9 mouse cellular contexts compared by ENCODE assay signal in genomic region chr2:118536553-118536952, GRCm38 (mm10). TPM values are rescaled to one million over a fixed set of nuclear protein-coding genes. Genes with fewer than 3 reads are reported as not detected.
DNase-seq lines count a peak whose midpoint lies in the region; ATAC-seq and TF ChIP-seq lines count a peak whose summit lies in the region.
"Had no signal": no experiment of that assay in that cellular context is flagged by ENCODE, and none has a peak within 500 bp of the region (broad histone marks: within the 10 kb centered on the region; RNA-seq: fewer than 3 reads in every experiment).

No protein-coding gene starts in this region.

- H3K27me3 ChIP-seq in neural tube, embryonic 15.5 days (replicated peaks): no peaks in the 10 kb centered on the region

- H3K4me3 ChIP-seq in embryonic fibroblast, embryonic 13.5 days (ENCODE audit: insufficient read depth, low read length): no peak overlapping the region
- no peak overlapping the region for H3K4me3 ChIP-seq in neural tube, embryonic 15.5 days (replicated peaks)

- no peak for TF ChIP-seq CTCF in embryonic fibroblast, embryonic 13.5 days (IDR thresholded peaks at IDR 0.05; ENCODE audit: borderline replicate concordance, insufficient read depth, low read length)

- WGBS in neural tube, embryonic 15.5 days: 56% methylated on average over 8 of the region's 8 CpGs

- H3K9ac ChIP-seq in neural tube, embryonic 15.5 days (replicated peaks): no peak overlapping the region

- H3K27ac ChIP-seq in embryonic fibroblast, embryonic 13.5 days (ENCODE audit: insufficient read depth, low read length): peak overlapping the region; percentile 15; the same call in 1 of the 2 replicates
- H3K27ac ChIP-seq in neural tube, embryonic 15.5 days (replicated peaks): peak overlapping the region; percentile 28; the same call in 1 of the 2 replicates
- H3K27ac ChIP-seq: kidney, postnatal 0 days had no signal

- TF ChIP-seq POLR2A in embryonic fibroblast, embryonic 13.5 days (IDR thresholded peaks at IDR 0.05; ENCODE audit: low read depth, low read length): no peak

- no peak for ATAC-seq in neural tube, embryonic 15.5 days (ENCODE audit: low FRiP score)

- no peaks in the 10 kb centered on the region for H3K36me3 ChIP-seq in neural tube, embryonic 15.5 days

- peak; percentile 78 for DNase-seq in ovary, adult 18-20 months (ENCODE audit: low spot score)
- DNase-seq in ovary, postnatal 14 days (ENCODE audit: low spot score): no peak
- DNase-seq in kidney, adult 9 months: peak; percentile 57
- no peak for DNase-seq in thymus, postnatal 14 days
- no peak for DNase-seq in right cerebral cortex, adult 18-20 months
- DNase-seq in thymus, postnatal 4 days: no peak

- H3K4me1 ChIP-seq in embryonic fibroblast, embryonic 13.5 days (ENCODE audit: control insufficient read depth, insufficient read depth, low read length): peaks cover 17% of the 10 kb centered on the region
- peaks cover 47% of the 10 kb centered on the region for H3K4me1 ChIP-seq in neural tube, embryonic 15.5 days

- H3K9me3 ChIP-seq in neural tube, embryonic 15.5 days (replicated peaks): no peaks in the 10 kb centered on the region

- H3K4me2 ChIP-seq in neural tube, embryonic 15.5 days: no peak overlapping the region

RNA-seq across cellular contexts. Expression of gene Bmf, which starts 12.9 kb away (rescaled TPM):
- 2.7 and 10.1 TPM in 2 replicates for polyA plus RNA-seq in embryonic fibroblast, embryonic 13.5 days (2011; ENCODE audit: insufficient read length, low read depth, missing spikeins)
- 2.0 and 3.6 TPM in 2 replicates for polyA plus RNA-seq in neural tube, embryonic 15.5 days (2015; fragmentation: Nextera tagmentation; extraction: Ambion mirVana)

RNA-seq across cellular contexts. Expression of gene Srp14, which starts 57.0 kb away (rescaled TPM):
- 203 and 217 TPM in 2 replicates for polyA plus RNA-seq in embryonic fibroblast, embryonic 13.5 days (2011; ENCODE audit: insufficient read length, low read depth, missing spikeins)
- polyA plus RNA-seq in neural tube, embryonic 15.5 days (2015; fragmentation: Nextera tagmentation; extraction: Ambion mirVana): 317 and 351 TPM in 2 replicates

Comparison
In these comparisons a context has a peak if more than half of its experiments do, and no peak if none do; other contexts are left out.
1. DNase-seq: peak in ovary, adult 18-20 months (single experiment) and kidney, adult 9 months (single experiment); none in ovary, postnatal 14 days (single experiment), thymus, postnatal 14 days (single experiment), right cerebral cortex, adult 18-20 months (single experiment) and thymus, postnatal 4 days (single experiment).